Mouse (Mus musculus): Measurements from ENCODE around the gene Ctdsp2. TPM values are rescaled to one million over a fixed set of nuclear protein-coding genes. Genes with fewer than 3 reads are reported as not detected.

The Ctdsp2 gene
- total RNA-seq, 2 experiments from 2014 or later = 94.0 to 99.2 TPM

DNA sequence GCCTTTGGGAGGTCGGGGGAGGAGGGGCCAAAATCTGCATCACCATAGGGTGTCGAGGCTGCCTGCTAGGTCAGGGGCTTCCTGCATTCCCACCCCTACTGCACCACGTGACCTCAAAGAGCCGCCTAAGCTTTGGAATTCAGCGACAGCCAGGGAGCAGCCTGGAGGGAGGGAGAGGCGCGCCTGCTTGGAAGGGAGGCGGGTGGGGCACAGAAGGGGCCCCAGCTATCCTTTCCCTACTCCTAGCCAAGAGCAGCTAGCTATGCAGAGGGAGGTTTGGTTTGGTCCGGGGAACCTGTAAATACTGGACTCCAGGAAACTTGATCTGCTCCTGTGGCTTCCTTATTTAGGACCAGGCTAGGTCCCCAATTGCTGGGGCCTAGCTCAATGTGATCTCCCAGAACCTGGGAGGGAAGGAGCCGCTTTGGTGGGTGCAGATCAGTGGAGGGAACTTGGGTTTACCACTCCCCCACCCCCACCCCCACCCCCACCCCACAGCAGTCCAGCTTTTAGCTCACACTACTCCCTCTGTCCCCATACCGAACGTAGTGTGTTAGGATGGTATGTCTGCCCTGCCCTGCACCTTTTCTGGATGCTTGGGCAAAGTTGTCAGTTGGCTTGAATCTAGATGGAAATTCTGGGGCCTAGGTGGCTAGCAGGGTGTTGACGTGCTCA, 6.3 kb upstream of the Ctdsp2 start:
- DNase-seq = peak; percentile 83
- Histone ChIP-seq H3K4me3 (peak overlapping the region; percentile 49), H3K27ac (peak overlapping the region; percentile 90)
- no peak for TF ChIP-seq CTCF (IDR thresholded peaks at IDR 0.05)
- intact Hi-C loops (cut with DNase I) = no loop called here

DNA sequence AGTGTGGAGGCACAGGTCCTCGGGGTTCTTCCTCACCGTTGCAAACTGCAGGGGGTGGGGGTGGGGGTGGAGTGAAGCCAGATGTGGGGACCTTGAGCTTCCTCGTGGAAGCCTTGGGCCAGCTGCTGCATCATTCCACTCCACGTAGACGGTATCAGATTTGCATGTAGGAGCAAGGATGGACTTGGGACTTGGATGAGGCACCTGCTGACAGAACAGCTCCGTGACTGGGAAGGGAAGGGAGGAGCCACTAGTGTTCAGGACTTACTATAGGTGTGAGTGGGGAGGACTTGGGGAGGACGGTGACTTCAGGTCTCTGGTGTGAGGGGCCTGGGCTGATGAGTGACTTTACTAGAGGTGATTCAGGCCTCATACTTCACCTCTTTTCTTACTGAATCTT, 5.5 kb upstream of the Ctdsp2 start:
- DNase-seq = no peak
- Histone ChIP-seq H3K27ac (peak overlapping the region; percentile 90), H3K4me3 (no peak overlapping the region)
- TF ChIP-seq CTCF (IDR thresholded peaks at IDR 0.05) = no peak
- intact Hi-C loops (cut with DNase I) = no loop called here

- Histone ChIP-seq H3K4me3 (no peak overlapping the region), H3K27ac (peak overlapping the region; percentile 13)
- no peak for DNase-seq
- intact Hi-C loops (cut with DNase I) = no loop called here
- TF ChIP-seq CTCF (IDR thresholded peaks at IDR 0.05) = no peak
Measured at GRCm38 (mm10) chr10:126975706-126976105, 2.8 kb upstream of the Ctdsp2 start.

- TF ChIP-seq CTCF (IDR thresholded peaks at IDR 0.05) = no peak
Measured at GRCm38 (mm10) chr10:126977076-126977475, 1.4 kb upstream of the Ctdsp2 start.

DNA sequence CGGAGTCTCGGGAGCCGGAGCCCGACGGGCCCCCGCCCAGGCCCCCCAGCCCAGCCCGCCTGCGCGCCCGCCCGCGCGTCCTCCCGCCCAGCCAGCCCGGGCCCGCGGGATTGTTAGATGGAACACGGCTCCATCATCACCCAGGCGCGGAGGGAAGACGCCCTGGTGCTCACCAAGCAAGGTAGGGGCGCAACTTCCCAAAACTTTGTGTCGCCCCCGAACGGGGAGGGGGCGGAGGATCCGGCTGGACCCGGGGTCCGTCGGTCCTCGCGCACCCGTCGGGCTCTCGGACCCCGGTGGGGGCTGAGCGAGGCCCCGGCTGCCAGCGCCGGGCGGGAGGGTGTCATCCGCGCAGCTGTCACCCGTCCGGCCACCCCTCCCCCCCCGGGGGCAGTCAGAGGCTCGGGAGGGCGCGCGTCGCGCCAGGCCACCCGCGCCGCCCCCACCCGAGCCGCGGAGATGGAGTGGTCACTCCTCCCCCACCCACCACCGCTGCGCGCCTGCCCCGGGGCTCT, 661 bp downstream of the Ctdsp2 start:
- DNase-seq = peak; percentile 91
- Histone ChIP-seq H3K4me3 (peak overlapping the region; percentile 84), H3K27ac (peak overlapping the region; percentile 100)
- TF ChIP-seq CTCF (IDR thresholded peaks at IDR 0.05) = no peak
- intact Hi-C loops (cut with DNase I) = loop anchor here (2.0 kb wide), 1 partner anchor 50 kb away; no protein-coding TSS in a partner anchor

More at GRCm38 (mm10) chr10:126977076-126977475, 1.4 kb upstream of the Ctdsp2 start:
- no peak for DNase-seq
- intact Hi-C loops (cut with DNase I) = no loop called here
- Histone ChIP-seq H3K27ac (peak overlapping the region; percentile 13; the same call in 1 of the 2 replicates), H3K4me3 (no peak overlapping the region)

DNA sequence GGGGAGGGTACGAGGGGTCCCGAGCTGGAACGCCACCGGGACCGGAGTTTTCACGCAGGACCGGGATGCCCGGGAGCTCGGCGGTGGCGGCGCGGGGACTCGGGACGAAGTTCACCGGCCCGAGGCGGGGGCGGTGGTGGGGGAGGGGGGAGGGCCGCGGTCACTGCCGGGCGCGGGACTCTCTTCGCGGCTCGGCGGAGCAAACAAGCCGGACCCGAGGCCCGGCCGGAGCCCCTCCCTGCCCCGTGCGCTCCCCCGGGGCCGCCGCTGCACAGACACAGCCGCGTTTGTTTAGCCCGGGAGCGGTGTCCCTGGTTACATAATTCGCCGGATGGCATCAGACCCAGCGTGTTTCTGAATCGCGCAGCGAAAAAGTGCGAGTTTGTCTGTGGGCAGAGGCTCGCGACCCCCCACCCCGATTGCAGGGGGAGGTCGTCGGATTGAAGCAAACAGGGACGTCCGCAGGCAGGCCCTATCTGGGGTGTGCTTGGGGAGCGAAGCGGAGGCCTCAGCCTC, 1.2 kb downstream of the Ctdsp2 start:
- H3K4me3 ChIP-seq = peak overlapping the region; percentile 84
- H3K27ac ChIP-seq = peak overlapping the region; percentile 100
- TF ChIP-seq CTCF (IDR thresholded peaks at IDR 0.05) = no peak
- peak; percentile 77 for DNase-seq
- intact Hi-C loops (cut with DNase I) = loop anchor here (2.0 kb wide), 1 partner anchor 51 kb away; no protein-coding TSS in a partner anchor

DNA sequence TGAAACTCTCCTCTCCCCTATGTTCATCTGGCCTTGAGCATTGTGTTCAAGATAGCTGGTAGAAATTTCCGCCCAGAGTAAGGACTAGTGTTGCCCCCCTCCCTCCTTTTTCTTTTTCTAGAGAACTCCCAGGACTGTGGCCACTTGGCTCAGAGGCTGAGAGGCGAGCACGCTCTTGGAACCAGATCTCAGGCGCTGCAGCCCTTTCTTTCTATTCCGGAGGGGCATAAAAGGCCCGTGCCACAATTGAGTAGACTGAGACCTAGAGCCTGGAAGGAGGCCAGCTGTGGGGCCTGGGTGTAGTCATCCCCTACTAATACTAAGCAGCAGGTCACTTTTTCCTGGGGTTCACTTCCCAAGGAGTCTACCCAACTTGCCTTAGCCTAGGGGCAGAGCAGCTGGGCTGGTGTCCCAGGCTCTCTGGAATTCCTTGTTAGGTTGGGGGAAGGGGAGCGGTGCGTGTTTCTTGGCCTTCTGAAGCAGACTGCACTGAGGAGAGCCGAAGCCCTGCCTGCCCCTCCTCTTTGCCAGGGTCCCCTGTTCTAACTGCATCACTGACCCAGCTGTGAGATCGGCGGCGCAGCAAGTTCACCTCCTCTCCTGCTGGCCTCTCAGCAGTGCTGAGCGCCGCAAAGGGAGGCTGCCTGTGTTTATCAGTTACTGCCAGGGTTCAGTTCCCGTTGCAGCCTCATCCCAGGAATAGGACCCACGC, 1.9 kb downstream of the Ctdsp2 start:
- peak; percentile 79 for DNase-seq
- no peak for TF ChIP-seq CTCF (IDR thresholded peaks at IDR 0.05)
- intact Hi-C loops (cut with DNase I) = no loop called here

GRCm38 (mm10) chr10:126980933-126981530, 2.5 kb downstream of the Ctdsp2 start:
- Histone ChIP-seq H3K4me3 (peak overlapping the region; percentile 84), H3K27ac (peak overlapping the region; percentile 100)
- no peak for TF ChIP-seq CTCF (IDR thresholded peaks at IDR 0.05)
- DNase-seq = peak; percentile 75
- intact Hi-C loops (cut with DNase I) = no loop called here

More for the DNA sequence above, 1.9 kb downstream of the Ctdsp2 start:
- Histone ChIP-seq H3K27ac (peak overlapping the region; percentile 100), H3K4me3 (peak overlapping the region; percentile 84)

DNA sequence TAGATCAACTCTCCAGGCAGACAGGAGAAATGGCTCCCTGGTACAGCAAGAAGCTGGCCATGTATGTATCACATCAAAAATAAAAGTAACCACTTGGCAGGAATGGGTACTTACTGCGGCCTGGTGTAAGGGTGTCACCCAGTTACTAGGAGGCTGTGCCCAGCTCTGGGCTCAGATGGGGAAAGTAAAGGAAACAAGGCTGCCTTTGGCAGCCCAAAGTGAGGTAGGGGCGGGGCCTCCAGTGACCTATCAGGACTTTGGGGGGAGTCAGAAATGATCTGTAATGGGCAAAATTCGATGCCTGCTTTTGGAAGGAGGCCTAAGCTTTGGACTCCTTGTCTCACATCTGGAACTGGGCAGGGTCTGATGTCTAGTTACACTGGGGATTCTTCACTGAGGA, 3.2 kb downstream of the Ctdsp2 start:
- no peak for TF ChIP-seq CTCF (IDR thresholded peaks at IDR 0.05)
- H3K4me3 ChIP-seq = peak overlapping the region; percentile 84
- intact Hi-C loops (cut with DNase I) = no loop called here
- DNase-seq = peak; percentile 54
- H3K27ac ChIP-seq = peak overlapping the region; percentile 100

- Histone ChIP-seq H3K27ac (peak overlapping the region; percentile 100), H3K4me3 (peak overlapping the region; percentile 84)
- intact Hi-C loops (cut with DNase I) = no loop called here
- TF ChIP-seq CTCF (IDR thresholded peaks at IDR 0.05) = no peak
- DNase-seq = no peak
Measured at GRCm38 (mm10) chr10:126983193-126983725, 4.7 kb downstream of the Ctdsp2 start.

DNA sequence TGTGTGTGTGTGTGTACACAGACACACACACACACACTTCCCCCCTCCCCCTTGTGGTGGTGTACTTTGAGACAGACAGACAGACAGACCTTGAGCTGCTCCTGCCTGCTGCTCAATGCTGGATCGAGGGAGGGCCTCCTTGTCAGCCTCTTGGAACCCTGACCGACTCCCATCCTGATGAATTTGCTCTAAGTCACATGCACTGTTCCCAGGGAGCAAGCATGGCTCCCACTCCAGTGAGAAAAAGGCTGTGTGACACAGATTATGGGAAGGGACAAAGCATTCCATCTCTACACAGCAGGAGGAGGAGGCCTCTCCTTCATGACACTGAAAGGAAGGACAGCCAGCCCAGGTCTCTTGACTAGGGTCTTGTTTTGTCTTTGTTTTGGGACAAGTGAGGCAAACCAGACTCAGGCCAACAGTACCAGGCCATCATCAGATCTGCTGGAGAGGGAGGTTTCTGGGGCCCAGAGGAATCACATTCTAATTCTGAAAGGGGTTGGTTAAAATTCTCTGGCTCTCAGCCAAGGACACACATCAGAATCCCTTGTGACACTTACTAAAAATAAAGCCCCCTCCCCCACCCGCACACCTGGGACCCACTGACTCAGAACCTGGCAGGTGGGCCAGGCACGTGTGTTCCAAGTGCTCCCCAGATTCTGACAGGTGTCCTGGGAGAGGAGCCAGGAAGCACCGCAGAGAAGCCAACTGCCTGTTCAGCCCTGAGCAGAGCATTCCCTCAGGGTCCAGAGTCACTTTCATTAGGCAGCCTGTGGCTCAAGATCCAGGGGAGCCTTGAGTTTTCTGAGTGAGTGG, 5.9 kb downstream of the Ctdsp2 start:
- Histone ChIP-seq H3K4me3 (peak overlapping the region; percentile 84), H3K27ac (peak overlapping the region; percentile 100)
- peak; percentile 81 for DNase-seq
- intact Hi-C loops (cut with DNase I) = no loop called here
- no peak for TF ChIP-seq CTCF (IDR thresholded peaks at IDR 0.05)

Measured in gastrocnemius, adult 2 months (tissue).